Mouse (Mus musculus): ENCODE results near the gene Pard3. TPM values are rescaled to one million over a fixed set of nuclear protein-coding genes. Genes with fewer than 3 reads are reported as not detected.
A peak's percentile ranks its signal among the peaks of the same experiment; 100 is the strongest.

The Pard3 gene
- not detected in 2 replicates for polyA plus RNA-seq (2012; ENCODE audit: insufficient read depth, insufficient read length, low replicate concordance, missing spikeins)

- H3K4me3 ChIP-seq (ENCODE audit: insufficient read depth, low read depth, low read length), result peak within 1 kb of the TSS; percentile 80
- no peaks in the 10 kb centered on the region for H3K4me1 ChIP-seq (ENCODE audit: control insufficient read depth, insufficient read depth, low read length)
- TF ChIP-seq POLR2A (IDR thresholded peaks at IDR 0.05; ENCODE audit: insufficient read depth, low read depth, low read length) (0 out of 2 replicates have a peak, but pooled peaks have one; percentile 11), CTCF (IDR thresholded peaks at IDR 0.05; ENCODE audit: insufficient read depth, low read depth, low read length) (0 out of 2 replicates have a peak, but pooled peaks have one; percentile 15)
- H3K27ac ChIP-seq (ENCODE audit: insufficient read depth, low read depth, low read length), result 0 out of 2 replicates have a peak within 1 kb of the TSS, but pooled peaks have one; percentile 19
- under 1% methylated on average over 97 of the region's 98 CpGs for WGBS
Observed at GRCm38 (mm10) chr8:127063551-127064360, at the start of gene Pard3. Gene Pard3 (plus strand): TSS chr8:127063893.

- TF ChIP-seq CTCF (IDR thresholded peaks at IDR 0.05; ENCODE audit: insufficient read depth, low read depth, low read length) (no peak), POLR2A (IDR thresholded peaks at IDR 0.05; ENCODE audit: insufficient read depth, low read depth, low read length) (no peak)
- WGBS, result 94% methylated on average over 1 of the region's 1 CpGs
- Histone ChIP-seq H3K4me1 (ENCODE audit: control insufficient read depth, insufficient read depth, low read length) (no peaks in the 10 kb centered on the region), H3K27ac (ENCODE audit: insufficient read depth, low read depth, low read length) (no peak overlapping the region), H3K4me3 (ENCODE audit: insufficient read depth, low read depth, low read length) (no peak overlapping the region)
Observed at GRCm38 (mm10) chr8:127021830-127022229, 41.9 kb upstream of the Pard3 start.

- H3K4me3 ChIP-seq (ENCODE audit: insufficient read depth, low read depth, low read length), result no peak overlapping the region
- no peak for TF ChIP-seq CTCF (IDR thresholded peaks at IDR 0.05; ENCODE audit: insufficient read depth, low read depth, low read length)
- no peak for TF ChIP-seq POLR2A (IDR thresholded peaks at IDR 0.05; ENCODE audit: insufficient read depth, low read depth, low read length)
- no peak overlapping the region for H3K27ac ChIP-seq (ENCODE audit: insufficient read depth, low read depth, low read length)
- no peaks in the 10 kb centered on the region for H3K4me1 ChIP-seq (ENCODE audit: control insufficient read depth, insufficient read depth, low read length)
- WGBS, result 89% methylated on average over 11 of the region's 11 CpGs
Observed at GRCm38 (mm10) chr8:127025256-127025717, 38.4 kb upstream of the Pard3 start.

GRCm38 (mm10) chr8:127025775-127026174 is 37.9 kb upstream of the Pard3 start:
- Histone ChIP-seq H3K4me3 (ENCODE audit: insufficient read depth, low read depth, low read length) (no peak overlapping the region), H3K4me1 (ENCODE audit: control insufficient read depth, insufficient read depth, low read length) (no peaks in the 10 kb centered on the region), H3K27ac (ENCODE audit: insufficient read depth, low read depth, low read length) (no peak overlapping the region)
- 74% methylated on average over 11 of the region's 11 CpGs for WGBS
- no peak for TF ChIP-seq CTCF (IDR thresholded peaks at IDR 0.05; ENCODE audit: insufficient read depth, low read depth, low read length)
- no peak for TF ChIP-seq POLR2A (IDR thresholded peaks at IDR 0.05; ENCODE audit: insufficient read depth, low read depth, low read length)

DNA sequence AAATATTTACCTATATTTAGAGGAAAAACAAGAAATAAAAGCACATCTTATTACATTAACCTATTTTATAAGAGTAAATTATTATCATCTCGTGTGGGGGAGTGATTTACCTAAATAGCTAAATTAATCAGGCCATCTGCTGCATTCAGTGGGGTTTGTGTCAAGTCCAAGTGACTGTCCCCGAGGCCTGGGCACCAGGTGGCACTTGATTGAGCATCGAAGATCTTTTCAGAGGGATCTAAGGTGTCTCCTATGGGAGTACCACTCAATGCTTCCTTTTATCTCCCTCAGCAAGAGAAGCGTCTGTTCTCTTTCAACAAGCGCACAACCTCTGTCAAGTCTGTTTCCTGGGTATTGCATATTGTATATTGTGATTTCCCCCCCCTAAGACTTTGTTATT is 32.2 kb upstream of the Pard3 start:
- no peak overlapping the region for H3K4me3 ChIP-seq (ENCODE audit: insufficient read depth, low read depth, low read length)
- TF ChIP-seq CTCF (IDR thresholded peaks at IDR 0.05; ENCODE audit: insufficient read depth, low read depth, low read length) (no peak), POLR2A (IDR thresholded peaks at IDR 0.05; ENCODE audit: insufficient read depth, low read depth, low read length) (no peak)
- H3K4me1 ChIP-seq (ENCODE audit: control insufficient read depth, insufficient read depth, low read length), result no peaks in the 10 kb centered on the region
- no peak overlapping the region for H3K27ac ChIP-seq (ENCODE audit: insufficient read depth, low read depth, low read length)
- WGBS, result 83% methylated on average over 5 of the region's 5 CpGs

DNA sequence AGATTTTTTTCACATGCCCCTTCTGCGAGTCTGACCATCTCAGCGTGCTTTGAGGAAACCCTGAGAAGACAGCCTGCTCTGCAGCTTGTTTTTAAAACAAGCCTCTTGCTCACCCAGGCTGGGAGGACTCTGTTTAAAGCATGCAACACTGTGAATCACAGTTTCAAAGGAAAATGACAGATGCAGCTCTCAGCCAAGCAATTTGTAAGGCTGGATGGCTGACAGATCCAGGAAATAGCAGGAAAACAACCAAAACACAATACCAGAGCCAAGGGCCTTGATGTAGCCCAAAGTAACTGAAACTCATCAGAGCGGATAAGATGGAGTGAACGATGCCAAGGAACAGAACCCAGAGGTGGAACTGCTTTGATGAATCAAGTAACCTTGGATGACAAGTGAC is 24.8 kb upstream of the Pard3 start:
- no peaks in the 10 kb centered on the region for H3K4me1 ChIP-seq (ENCODE audit: control insufficient read depth, insufficient read depth, low read length)
- no peak overlapping the region for H3K4me3 ChIP-seq (ENCODE audit: insufficient read depth, low read depth, low read length)
- WGBS, result 66% methylated on average over 4 of the region's 4 CpGs
- TF ChIP-seq POLR2A (IDR thresholded peaks at IDR 0.05; ENCODE audit: insufficient read depth, low read depth, low read length), result no peak
- TF ChIP-seq CTCF (IDR thresholded peaks at IDR 0.05; ENCODE audit: insufficient read depth, low read depth, low read length), result no peak
- H3K27ac ChIP-seq (ENCODE audit: insufficient read depth, low read depth, low read length), result no peak overlapping the region

DNA sequence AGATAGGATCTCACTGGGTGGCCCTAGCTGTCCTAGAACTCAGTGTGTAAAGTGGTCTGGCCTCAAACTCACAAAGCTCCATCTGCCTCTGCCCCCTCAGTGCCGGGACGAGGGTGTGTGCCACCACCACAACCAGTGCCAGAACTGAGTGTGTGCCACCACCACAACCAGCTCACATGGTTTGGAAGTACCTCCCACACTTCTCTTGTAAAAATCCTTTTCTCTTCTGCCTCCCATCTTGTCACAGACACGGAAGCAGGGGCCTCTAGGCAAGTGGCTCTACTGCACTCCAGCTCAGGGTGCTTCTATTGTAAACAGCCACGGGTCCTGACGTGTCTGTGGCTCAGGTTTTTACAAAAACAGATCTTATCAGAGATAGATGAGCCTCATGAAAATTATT is 13.7 kb upstream of the Pard3 start:
- H3K4me1 ChIP-seq (ENCODE audit: control insufficient read depth, insufficient read depth, low read length), result no peaks in the 10 kb centered on the region
- 80% methylated on average over 5 of the region's 5 CpGs for WGBS
- TF ChIP-seq CTCF (IDR thresholded peaks at IDR 0.05; ENCODE audit: insufficient read depth, low read depth, low read length) (no peak), POLR2A (IDR thresholded peaks at IDR 0.05; ENCODE audit: insufficient read depth, low read depth, low read length) (no peak)
- H3K27ac ChIP-seq (ENCODE audit: insufficient read depth, low read depth, low read length), result no peak overlapping the region
- no peak overlapping the region for H3K4me3 ChIP-seq (ENCODE audit: insufficient read depth, low read depth, low read length)

DNA sequence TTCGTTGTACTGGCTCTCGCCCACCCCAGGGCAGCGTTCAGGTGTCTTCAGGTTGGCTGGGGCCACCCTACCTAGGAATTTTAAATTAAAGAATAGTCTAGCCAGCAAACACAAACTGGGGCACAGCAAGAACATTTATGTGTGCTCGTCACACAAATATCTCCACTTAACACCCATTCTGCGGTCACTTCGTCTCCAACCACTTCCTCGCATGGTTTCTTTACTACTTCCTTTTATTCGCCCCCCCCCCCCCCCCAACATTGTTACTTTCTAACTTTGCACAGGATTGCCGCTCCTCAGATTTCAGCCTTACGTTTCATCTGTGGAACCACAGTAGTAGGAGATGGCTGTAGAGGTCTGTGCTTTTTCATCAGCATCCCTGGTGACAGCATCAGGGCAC is 11.6 kb upstream of the Pard3 start:
- Histone ChIP-seq H3K4me3 (ENCODE audit: insufficient read depth, low read depth, low read length) (no peak overlapping the region), H3K27ac (ENCODE audit: insufficient read depth, low read depth, low read length) (no peak overlapping the region), H3K4me1 (ENCODE audit: control insufficient read depth, insufficient read depth, low read length) (no peaks in the 10 kb centered on the region)
- TF ChIP-seq POLR2A (IDR thresholded peaks at IDR 0.05; ENCODE audit: insufficient read depth, low read depth, low read length) (no peak), CTCF (IDR thresholded peaks at IDR 0.05; ENCODE audit: insufficient read depth, low read depth, low read length) (no peak)
- WGBS, result 86% methylated on average over 10 of the region's 10 CpGs

DNA sequence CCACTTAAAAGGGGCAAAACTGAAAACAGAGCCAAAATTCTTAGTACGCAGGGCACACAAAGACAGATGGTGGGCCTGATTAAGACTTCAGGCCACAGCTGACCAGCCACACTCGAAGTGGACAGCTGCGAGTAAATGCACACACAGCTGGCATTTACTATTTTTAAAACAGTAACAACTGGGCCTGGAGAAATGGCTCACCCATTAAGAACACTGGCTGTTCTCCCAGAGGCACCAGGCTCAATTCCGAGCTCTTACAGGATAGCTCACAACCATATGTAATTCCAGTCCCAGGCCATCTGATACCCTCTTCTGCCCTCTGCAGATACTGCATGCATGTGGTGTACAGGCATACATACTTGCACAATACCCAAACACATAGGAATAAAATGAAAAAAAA is 8.6 kb upstream of the Pard3 start:
- TF ChIP-seq CTCF (IDR thresholded peaks at IDR 0.05; ENCODE audit: insufficient read depth, low read depth, low read length) (no peak), POLR2A (IDR thresholded peaks at IDR 0.05; ENCODE audit: insufficient read depth, low read depth, low read length) (no peak)
- Histone ChIP-seq H3K4me3 (ENCODE audit: insufficient read depth, low read depth, low read length) (no peak overlapping the region), H3K4me1 (ENCODE audit: control insufficient read depth, insufficient read depth, low read length) (no peaks in the 10 kb centered on the region), H3K27ac (ENCODE audit: insufficient read depth, low read depth, low read length) (no peak overlapping the region)
- 74% methylated on average over 4 of the region's 4 CpGs for whole genome bisulfite sequencing
